Mouse (Mus musculus) ES-Bruce4 (cell line): ENCODE results near the gene Phldb2. TPM values are rescaled to one million over a fixed set of nuclear protein-coding genes. Genes with fewer than 3 reads are reported as not detected.

Experiments used
- H3K27ac ChIP-seq: 2 replicates; pipeline ENCODE4 v1.5.1; 2012; ENCODE audit warnings: low read length, inconsistent platforms; ENCODE audit not compliant: insufficient read depth
- H3K27me3 ChIP-seq: 2 replicates; pipeline ENCODE4 v1.6.1; 2012; ENCODE audit warnings: mild to moderate bottlenecking, low read length, inconsistent platforms; ENCODE audit not compliant: control insufficient read depth, poor library complexity, insufficient read depth, severe bottlenecking
- H3K36me3 ChIP-seq: 2 replicates; pipeline ENCODE4 v1.6.1; 2012; ENCODE audit warnings: inconsistent platforms, mild to moderate bottlenecking, low read length, moderate library complexity; ENCODE audit not compliant: control insufficient read depth, poor library complexity, insufficient read depth, severe bottlenecking
- H3K4me1 ChIP-seq: one replicate; pipeline ENCODE4 v1.8.1; 2011; ENCODE audit warnings: low read length; ENCODE audit not compliant: control insufficient read depth, insufficient read depth
- H3K4me3 ChIP-seq: 2 replicates; pipeline ENCODE4 v1.5.1; 2011; ENCODE audit warnings: low read depth, mild to moderate bottlenecking, low read length
- H3K9ac ChIP-seq: 2 replicates; pipeline ENCODE4 v1.6.1; 2012; ENCODE audit warnings: low read depth, mild to moderate bottlenecking, inconsistent platforms; ENCODE audit not compliant: poor library complexity, severe bottlenecking
- H3K9me3 ChIP-seq: replicated peaks from 2 replicates; pipeline ENCODE4 v1.6.1; 2012; ENCODE audit warnings: mild to moderate bottlenecking, low read length, inconsistent platforms; ENCODE audit not compliant: control insufficient read depth, poor library complexity, insufficient read depth, severe bottlenecking
- CTCF ChIP-seq: IDR thresholded peaks from one replicate; pipeline ENCODE4 v1.8.1; 2011; ENCODE audit warnings: low read depth, low read length
- EP300 ChIP-seq: IDR thresholded peaks from 2 replicates; pipeline ENCODE4 v1.6.1; 2011; ENCODE audit warnings: low read depth, low read length; ENCODE audit not compliant: insufficient read depth
- POLR2A ChIP-seq: IDR thresholded peaks from one replicate; pipeline ENCODE4 v1.8.1; 2011; ENCODE audit warnings: low read length; ENCODE audit not compliant: insufficient read depth
- polyA plus RNA-seq: library from polyadenylated mRNA; stranded (reverse); fragments of >200 nt; gene quantifications from 2 replicates; pipeline ENCODE4 v1.2.4, GENCODE M21; 2011; ENCODE audit warnings: low read depth; ENCODE audit not compliant: missing spikeins, insufficient read depth, insufficient read length

Gene Phldb2
- polyA plus RNA-seq, 1 experiment = 60.9 TPM

GRCm38 (mm10) chr16:45923731-45924424 lies 29.5 kb downstream of the Phldb2 start:
- H3K9ac ChIP-seq = no peak overlapping the region
- H3K27ac ChIP-seq = no peak overlapping the region
- no peak overlapping the region for H3K4me3 ChIP-seq
- no peaks in the 10 kb centered on the region for H3K4me1 ChIP-seq
- no peaks in the 10 kb centered on the region for H3K36me3 ChIP-seq
- no peak for TF ChIP-seq CTCF
- no peak for TF ChIP-seq POLR2A
- TF ChIP-seq EP300 = no peak
- H3K9me3 ChIP-seq = no peaks in the 10 kb centered on the region
- no peaks in the 10 kb centered on the region for H3K27me3 ChIP-seq

- no peak overlapping the region for H3K4me3 ChIP-seq
- H3K27ac ChIP-seq = no peak overlapping the region
- no peaks in the 10 kb centered on the region for H3K27me3 ChIP-seq
- no peak overlapping the region for H3K9ac ChIP-seq
- no peaks in the 10 kb centered on the region for H3K4me1 ChIP-seq
- no peaks in the 10 kb centered on the region for H3K9me3 ChIP-seq
- H3K36me3 ChIP-seq = no peaks in the 10 kb centered on the region
- TF ChIP-seq CTCF (no peak), POLR2A (no peak), EP300 (no peak)
These were observed 30.7 kb downstream of the Phldb2 start for GRCm38 (mm10) chr16:45922546-45923229.

GRCm38 (mm10) chr16:45919572-45919971 lies 33.8 kb downstream of the Phldb2 start:
- Histone ChIP-seq H3K4me1 (no peaks in the 10 kb centered on the region), H3K9me3 (no peaks in the 10 kb centered on the region), H3K27ac (no peak overlapping the region), H3K27me3 (no peaks in the 10 kb centered on the region), H3K9ac (no peak overlapping the region), H3K36me3 (no peaks in the 10 kb centered on the region), H3K4me3 (no peak overlapping the region)
- TF ChIP-seq EP300 (no peak), CTCF (no peak)

- H3K27me3 ChIP-seq = no peaks in the 10 kb centered on the region
- H3K4me3 ChIP-seq = no peak overlapping the region
- no peaks in the 10 kb centered on the region for H3K9me3 ChIP-seq
- no peaks in the 10 kb centered on the region for H3K36me3 ChIP-seq
- TF ChIP-seq POLR2A (no peak), CTCF (no peak), EP300 (no peak)
- H3K9ac ChIP-seq = no peak overlapping the region
- no peak overlapping the region for H3K27ac ChIP-seq
- H3K4me1 ChIP-seq = no peaks in the 10 kb centered on the region
These were observed 49.8 kb downstream of the Phldb2 start for GRCm38 (mm10) chr16:45903595-45903994.

GRCm38 (mm10) chr16:45898459-45898858 lies 54.9 kb downstream of the Phldb2 start:
- Histone ChIP-seq H3K9me3 (no peaks in the 10 kb centered on the region), H3K4me1 (no peaks in the 10 kb centered on the region), H3K9ac (no peak overlapping the region), H3K27ac (no peak overlapping the region), H3K36me3 (no peaks in the 10 kb centered on the region), H3K4me3 (no peak overlapping the region), H3K27me3 (no peaks in the 10 kb centered on the region)
- no peak for TF ChIP-seq EP300
- no peak for TF ChIP-seq CTCF
- no peak for TF ChIP-seq POLR2A

- no peaks in the 10 kb centered on the region for H3K9me3 ChIP-seq
- H3K27ac ChIP-seq = no peak overlapping the region
- no peaks in the 10 kb centered on the region for H3K36me3 ChIP-seq
- H3K27me3 ChIP-seq = no peaks in the 10 kb centered on the region
- TF ChIP-seq EP300 = no peak
- no peak for TF ChIP-seq POLR2A
- no peak for TF ChIP-seq CTCF
- H3K4me1 ChIP-seq = no peaks in the 10 kb centered on the region
- no peak overlapping the region for H3K9ac ChIP-seq
- H3K4me3 ChIP-seq = no peak overlapping the region
These were observed 56.8 kb downstream of the Phldb2 start for GRCm38 (mm10) chr16:45896587-45896986.
